Mouse (Mus musculus): ENCODE results near the gene Stk11ip.

The Stk11ip gene

GRCm38 (mm10) chr1:75504256-75505045 is 16.9 kb upstream of the Stk11ip start:
- peak; percentile 82 for DNase-seq

GRCm38 (mm10) chr1:75505159-75505955 is 16.0 kb upstream of the Stk11ip start:
- peak; percentile 78 for DNase-seq

- no peak for DNase-seq
These were observed 15.1 kb upstream of the Stk11ip start, which contains the start of gene Obsl1 for GRCm38 (mm10) chr1:75505956-75506831. Gene Obsl1, minus strand, starts transcription at chr1:75506452.

GRCm38 (mm10) chr1:75507006-75507405 is 14.3 kb upstream of the Stk11ip start, which contains the start of gene Inha:
Gene Inha, plus strand, starts transcription at chr1:75507077.
- no peak for DNase-seq

GRCm38 (mm10) chr1:75509586-75509985 is 11.7 kb upstream of the Stk11ip start:
- no peak for DNase-seq

GRCm38 (mm10) chr1:75510154-75510553 is 11.2 kb upstream of the Stk11ip start:
- DNase-seq, result no peak

- DNase-seq, result no peak
These were observed 9.7 kb upstream of the Stk11ip start for GRCm38 (mm10) chr1:75511437-75512210.

GRCm38 (mm10) chr1:75512550-75512949 is 8.8 kb upstream of the Stk11ip start:
- no peak for DNase-seq

GRCm38 (mm10) chr1:75516703-75517380 is 4.5 kb upstream of the Stk11ip start:
- no peak for DNase-seq

- no peak for DNase-seq
These were observed 3.3 kb upstream of the Stk11ip start for GRCm38 (mm10) chr1:75517984-75518383.

GRCm38 (mm10) chr1:75518427-75518826 is 2.9 kb upstream of the Stk11ip start:
- no peak for DNase-seq

GRCm38 (mm10) chr1:75519576-75519975 is 1.8 kb upstream of the Stk11ip start:
- no peak for DNase-seq

- no peak for DNase-seq
These were observed 3.4 kb downstream of the Stk11ip start for GRCm38 (mm10) chr1:75524679-75525078.

- no peak for DNase-seq
These were observed 9.2 kb downstream of the Stk11ip start for GRCm38 (mm10) chr1:75530546-75530945.

- DNase-seq, result no peak
These were observed 11.2 kb downstream of the Stk11ip start for GRCm38 (mm10) chr1:75532280-75533172.

- no peak for DNase-seq
These were observed 12.3 kb downstream of the Stk11ip start for GRCm38 (mm10) chr1:75533325-75534252.

- DNase-seq, result no peak
These were observed 16.3 kb downstream of the Stk11ip start for GRCm38 (mm10) chr1:75537587-75537986.

GRCm38 (mm10) chr1:75538597-75539190 is 17.4 kb downstream of the Stk11ip start:
- DNase-seq, result no peak

- DNase-seq, result no peak
These were observed 20.2 kb downstream of the Stk11ip start for GRCm38 (mm10) chr1:75541496-75541895.
